Mouse (Mus musculus) stomach, embryonic 14.5 days (tissue): Measurements from ENCODE around the gene Rasgef1b. TPM values are rescaled to one million over a fixed set of nuclear protein-coding genes. Genes with fewer than 3 reads are reported as not detected.

Experiments used
- ATAC-seq: fragments of 200-750 bp; cut with Nextera tagmentation; 2 replicates; pipeline ENCODE4 v1.8.0; 2017; ENCODE audit warnings: low read depth, moderate TSS enrichment; ENCODE audit not compliant: insufficient number of reproducible peaks, insufficient read depth, low FRiP score
- H3K27ac ChIP-seq: fragments of 300-500 bp; sonication (generic); 2 replicates; pipeline ENCODE4 v1.5.1; 2014; ENCODE audit warnings: mild to moderate bottlenecking, low read length, moderate library complexity, mixed read lengths
- H3K27me3 ChIP-seq: fragments of 300-500 bp; sonication (generic); 2 replicates; pipeline ENCODE4 v1.6.1; 2014; ENCODE audit warnings: low read length, control low read depth, mixed read lengths; ENCODE audit not compliant: control insufficient read depth, insufficient read depth
- H3K36me3 ChIP-seq: fragments of 300-500 bp; sonication (generic); 2 replicates; pipeline ENCODE4 v1.6.1; 2014; ENCODE audit warnings: mild to moderate bottlenecking, control low read depth, low read length, moderate library complexity, mixed read lengths; ENCODE audit not compliant: control insufficient read depth, insufficient read depth
- H3K4me1 ChIP-seq: fragments of 300-500 bp; sonication (generic); 2 replicates; pipeline ENCODE4 v1.6.1; 2014; ENCODE audit warnings: low read length, control low read depth, mixed read lengths; ENCODE audit not compliant: control insufficient read depth, insufficient read depth
- H3K4me2 ChIP-seq: fragments of 300-500 bp; sonication (generic); replicated peaks from 2 replicates; pipeline ENCODE4 v1.6.1; 2014; ENCODE audit warnings: low read depth, low read length, control low read depth
- H3K4me3 ChIP-seq: fragments of 300-500 bp; sonication (generic); 2 replicates; pipeline ENCODE4 v1.5.1; 2014; ENCODE audit warnings: low read depth, low read length, control low read depth
- H3K9ac ChIP-seq: fragments of 300-500 bp; sonication (generic); replicated peaks from 2 replicates; pipeline ENCODE4 v1.6.1; 2014; ENCODE audit warnings: low read depth, mild to moderate bottlenecking, control low read depth, low read length, moderate library complexity, mixed read lengths
- H3K9me3 ChIP-seq: fragments of 300-500 bp; sonication (generic); 2 replicates; pipeline ENCODE4 v1.6.1; 2016; ENCODE audit warnings: low read depth, low read length, control low read depth; ENCODE audit not compliant: control insufficient read depth
- WGBS: fragments of 180-500 bp; shearing (Covaris S2); extraction: QIAGEN DNeasy Blood & Tissue Kit; methylation state at CpG from one replicate; pipeline ENCODE4 v1.1.7; 2014; 5-methylcytosine and 5-hydroxymethylcytosine counted together
- polyA plus RNA-seq: library from polyadenylated mRNA; unstranded; fragments of >200 nt; fragmentation: Nextera tagmentation; extraction: Ambion mirVana; gene quantifications from 2 replicates; pipeline ENCODE4 v1.2.1, GENCODE M21; 2014

Gene Rasgef1b
- polyA plus RNA-seq, 1 experiment from 2014 or later, result 13.9 TPM

DNA sequence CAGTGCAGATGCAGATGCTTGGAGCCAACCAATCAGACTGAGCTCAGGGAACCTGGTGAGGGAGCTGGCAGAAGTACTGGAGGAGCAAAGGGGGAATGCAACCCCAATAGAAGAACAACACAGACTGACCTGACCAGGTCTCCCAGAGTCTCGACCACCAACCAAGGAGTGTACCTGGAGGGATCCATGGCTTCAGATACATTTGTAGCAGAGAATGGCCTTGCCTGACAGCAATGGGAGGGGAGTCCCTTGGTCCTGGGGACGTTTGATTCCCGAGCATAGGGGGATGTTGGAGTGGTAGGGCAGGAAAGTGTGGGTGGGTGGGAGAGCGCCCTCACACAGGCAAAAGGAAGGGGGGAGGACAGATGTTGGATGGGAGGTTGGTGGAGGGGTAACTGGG is 141.3 kb downstream of the Rasgef1b start:
- Histone ChIP-seq H3K4me2 (no peak overlapping the region), H3K9ac (no peak overlapping the region), H3K27ac (no peak overlapping the region), H3K4me1 (no peaks in the 10 kb centered on the region), H3K9me3 (no peaks in the 10 kb centered on the region), H3K27me3 (no peaks in the 10 kb centered on the region), H3K4me3 (no peak overlapping the region), H3K36me3 (no peaks in the 10 kb centered on the region)
- 80% methylated on average over 4 of the region's 4 CpGs for WGBS
- ATAC-seq, result no peak

DNA sequence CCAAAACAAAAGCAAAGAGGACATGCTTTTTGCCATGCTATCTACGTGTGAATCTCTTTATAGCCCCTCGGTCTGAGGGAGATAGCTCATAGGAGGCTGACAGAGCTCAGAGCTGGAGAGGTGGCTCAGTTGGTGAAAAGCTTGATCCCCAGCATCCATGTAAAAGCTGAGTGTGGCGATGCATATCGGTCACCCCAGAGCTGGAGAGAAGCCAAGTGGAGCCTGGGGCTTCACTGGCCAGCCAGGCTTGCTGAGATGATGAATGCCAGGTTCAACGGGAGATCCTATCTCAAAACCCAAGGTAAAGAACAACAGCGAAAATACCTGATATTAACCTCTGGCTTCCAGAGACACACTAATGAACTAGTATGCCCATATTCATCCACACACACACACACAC is 142.6 kb downstream of the Rasgef1b start:
- no peak overlapping the region for H3K9ac ChIP-seq
- no peaks in the 10 kb centered on the region for H3K4me1 ChIP-seq
- H3K27ac ChIP-seq, result no peak overlapping the region
- no peaks in the 10 kb centered on the region for H3K27me3 ChIP-seq
- no peaks in the 10 kb centered on the region for H3K36me3 ChIP-seq
- WGBS, result 84% methylated on average over 6 of the region's 6 CpGs
- H3K4me3 ChIP-seq, result no peak overlapping the region
- H3K9me3 ChIP-seq, result no peaks in the 10 kb centered on the region
- no peak overlapping the region for H3K4me2 ChIP-seq
- ATAC-seq, result no peak

DNA sequence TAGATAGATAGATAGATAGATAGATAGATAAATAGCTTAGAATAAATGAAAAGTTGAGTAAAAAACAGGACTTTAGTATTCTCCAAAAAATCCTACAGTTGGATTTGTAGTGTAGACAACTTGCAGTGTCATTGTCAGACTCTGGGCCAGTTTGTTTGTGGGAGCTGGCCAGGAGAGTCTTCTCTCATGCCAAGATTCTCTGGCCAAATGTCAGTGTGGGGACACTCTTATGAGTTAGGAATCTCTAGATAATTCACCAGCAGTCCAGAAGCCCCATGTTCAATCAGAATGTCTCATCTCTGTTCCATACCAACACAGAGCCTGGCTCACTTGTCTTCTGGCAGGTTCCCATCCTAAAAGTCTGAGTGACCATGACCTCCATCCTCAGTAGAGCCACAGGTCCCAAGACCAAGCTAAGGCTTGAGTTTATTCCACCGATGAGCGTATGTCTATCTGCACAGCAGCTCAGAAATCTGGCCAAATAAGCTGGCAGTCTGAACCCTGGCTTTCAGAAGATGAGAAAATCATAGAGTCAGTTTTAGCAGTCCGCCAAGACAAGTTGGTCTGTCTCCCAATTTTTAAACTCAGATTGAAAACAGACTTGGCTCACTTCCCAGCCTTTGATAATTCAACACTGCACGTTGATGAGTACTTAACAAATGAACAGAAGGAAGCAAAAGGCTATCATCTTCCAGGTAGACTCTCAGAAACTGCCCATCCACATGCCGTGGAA is 143.5 kb downstream of the Rasgef1b start:
- WGBS, result 71% methylated on average over 5 of the region's 5 CpGs
- no peak for ATAC-seq
- no peak overlapping the region for H3K27ac ChIP-seq
- no peak overlapping the region for H3K4me3 ChIP-seq
- no peak overlapping the region for H3K4me2 ChIP-seq
- no peaks in the 10 kb centered on the region for H3K4me1 ChIP-seq
- H3K36me3 ChIP-seq, result no peaks in the 10 kb centered on the region
- no peaks in the 10 kb centered on the region for H3K27me3 ChIP-seq
- H3K9me3 ChIP-seq, result no peaks in the 10 kb centered on the region
- H3K9ac ChIP-seq, result no peak overlapping the region

DNA sequence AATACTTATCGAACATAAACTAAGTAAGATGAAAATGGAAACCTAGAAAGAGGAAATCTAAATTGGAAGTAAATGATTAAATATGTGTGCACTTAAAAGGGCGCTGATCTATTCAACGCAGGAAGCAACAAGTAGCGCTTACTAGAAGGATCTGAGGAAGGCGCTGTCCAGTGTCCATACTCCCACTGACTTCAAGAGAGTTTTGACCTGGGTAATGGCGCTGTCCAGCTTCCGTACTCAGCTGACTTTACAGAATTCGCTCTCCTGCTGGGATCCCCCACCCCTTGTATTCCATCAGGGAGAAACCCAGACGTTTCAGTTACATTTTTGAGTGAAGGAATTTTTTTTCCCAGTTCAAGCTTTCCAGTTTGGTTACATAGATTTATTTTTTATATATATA is 144.6 kb downstream of the Rasgef1b start:
- Histone ChIP-seq H3K27ac (no peak overlapping the region), H3K9ac (no peak overlapping the region), H3K27me3 (no peaks in the 10 kb centered on the region), H3K4me3 (no peak overlapping the region), H3K4me2 (no peak overlapping the region), H3K4me1 (no peaks in the 10 kb centered on the region), H3K9me3 (no peaks in the 10 kb centered on the region), H3K36me3 (no peaks in the 10 kb centered on the region)
- 77% methylated on average over 9 of the region's 9 CpGs for WGBS
- ATAC-seq, result no peak

DNA sequence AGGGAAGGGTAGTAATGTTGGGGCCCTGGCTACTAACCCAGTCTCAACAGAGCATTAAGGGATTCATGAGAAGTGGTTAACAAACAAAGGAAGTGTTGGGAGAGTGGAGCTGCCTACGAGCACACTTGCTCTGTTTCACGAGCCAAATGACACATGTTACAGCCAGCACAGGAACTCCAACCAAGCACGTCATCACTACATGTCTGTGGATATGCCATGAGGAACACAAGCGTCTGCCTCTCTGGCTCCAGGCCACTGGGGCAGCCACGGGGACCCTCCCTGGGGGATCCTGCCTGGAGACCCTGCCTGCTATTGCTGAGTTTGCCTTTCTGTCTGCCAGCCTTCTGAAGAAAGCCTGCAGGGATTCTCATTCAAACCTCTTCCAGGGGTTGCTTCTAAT is 146.8 kb downstream of the Rasgef1b start:
- H3K4me3 ChIP-seq, result no peak overlapping the region
- no peaks in the 10 kb centered on the region for H3K4me1 ChIP-seq
- no peaks in the 10 kb centered on the region for H3K9me3 ChIP-seq
- no peaks in the 10 kb centered on the region for H3K36me3 ChIP-seq
- H3K9ac ChIP-seq, result no peak overlapping the region
- WGBS, result 51% methylated on average over 5 of the region's 5 CpGs
- H3K27ac ChIP-seq, result no peak overlapping the region
- H3K27me3 ChIP-seq, result no peaks in the 10 kb centered on the region
- no peak for ATAC-seq
- no peak overlapping the region for H3K4me2 ChIP-seq

DNA sequence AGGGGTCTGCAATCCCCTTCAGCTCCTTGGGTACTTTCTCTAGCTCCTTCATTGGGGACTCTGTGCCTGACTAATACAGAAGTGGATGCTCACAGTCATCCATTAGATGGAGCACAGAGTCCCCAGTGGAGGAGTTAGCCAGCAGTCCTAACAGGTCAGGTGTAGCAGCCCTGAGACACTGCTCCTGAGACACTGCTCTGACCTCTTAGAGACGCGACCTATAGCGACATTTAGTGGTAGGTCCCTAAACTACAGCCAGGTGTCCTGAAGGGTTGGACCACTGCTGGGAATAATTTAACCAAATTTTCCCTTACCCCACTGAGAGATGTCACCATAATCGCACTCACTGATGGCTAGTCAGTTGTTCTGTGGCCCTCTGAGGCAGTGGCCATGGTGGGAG is 150.2 kb downstream of the Rasgef1b start:
- peak; percentile 42; the same call in 1 of the 2 replicates for ATAC-seq
- Histone ChIP-seq H3K27ac (no peak overlapping the region), H3K27me3 (no peaks in the 10 kb centered on the region), H3K4me3 (no peak overlapping the region), H3K4me1 (no peaks in the 10 kb centered on the region), H3K4me2 (no peak overlapping the region), H3K9me3 (no peaks in the 10 kb centered on the region), H3K36me3 (no peaks in the 10 kb centered on the region), H3K9ac (no peak overlapping the region)
- 11% methylated on average over 4 of the region's 4 CpGs for WGBS

DNA sequence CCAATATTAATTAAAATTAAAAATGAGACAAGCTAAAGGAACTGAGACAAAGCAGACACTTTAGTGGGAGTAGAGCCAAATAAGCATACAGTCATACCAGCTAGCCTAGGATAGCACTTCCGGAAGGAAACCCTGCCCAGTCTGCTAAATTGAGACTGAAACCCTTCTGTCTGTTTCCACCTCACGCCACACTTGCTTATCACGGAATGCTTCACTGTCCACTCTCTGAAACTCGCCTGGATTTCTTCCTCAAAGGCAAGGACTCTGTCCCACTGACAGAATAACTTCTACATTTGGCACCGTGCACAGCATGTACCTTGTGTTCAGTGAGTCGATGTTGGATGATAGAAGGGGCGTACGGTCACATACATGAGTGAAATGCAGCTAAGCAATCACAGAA is 153.0 kb downstream of the Rasgef1b start:
- no peaks in the 10 kb centered on the region for H3K4me1 ChIP-seq
- H3K27me3 ChIP-seq, result no peaks in the 10 kb centered on the region
- no peak overlapping the region for H3K4me3 ChIP-seq
- no peak overlapping the region for H3K27ac ChIP-seq
- no peak overlapping the region for H3K9ac ChIP-seq
- H3K9me3 ChIP-seq, result no peaks in the 10 kb centered on the region
- H3K36me3 ChIP-seq, result no peaks in the 10 kb centered on the region
- WGBS, result 77% methylated on average over 8 of the region's 8 CpGs
- no peak overlapping the region for H3K4me2 ChIP-seq
- no peak for ATAC-seq

DNA sequence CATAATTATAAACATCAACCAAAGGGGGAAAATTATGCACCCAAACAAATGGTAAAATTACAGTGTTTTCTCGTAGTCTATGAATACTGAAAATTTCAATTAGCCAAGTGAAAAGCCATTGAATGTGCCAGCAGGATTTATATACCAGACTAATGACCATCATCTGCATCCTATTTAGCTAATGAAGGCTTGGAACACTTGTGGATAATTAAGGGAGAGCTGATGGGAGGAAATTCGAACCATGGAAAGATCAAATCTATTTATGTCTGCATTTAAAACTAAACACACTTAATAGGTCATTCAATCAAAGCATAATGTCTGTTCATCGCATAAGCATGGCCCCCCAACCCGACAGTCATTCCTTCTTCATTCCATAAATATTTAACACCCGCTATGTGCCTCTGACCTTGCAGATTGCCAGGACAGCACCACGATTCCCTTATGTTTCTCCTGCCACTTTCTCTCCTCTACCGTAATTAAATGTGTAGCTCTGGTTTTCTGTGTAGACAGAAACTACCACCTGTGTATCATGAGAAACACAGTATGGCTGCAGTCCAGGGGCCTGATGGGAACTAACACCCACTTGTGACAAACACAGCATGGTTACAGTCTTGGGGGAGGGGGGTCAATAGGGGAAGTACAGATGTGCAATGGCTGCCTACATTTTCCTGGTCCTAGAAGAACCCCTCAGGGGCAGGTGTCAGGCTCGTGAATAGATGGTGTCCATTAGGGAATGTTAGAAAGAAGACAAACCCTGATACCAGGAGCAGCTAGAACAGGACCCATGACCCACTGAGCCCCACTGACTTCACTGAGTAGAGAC is 164.2 kb downstream of the Rasgef1b start:
- H3K27ac ChIP-seq, result no peak overlapping the region
- no peak overlapping the region for H3K4me3 ChIP-seq
- ATAC-seq, result no peak
- H3K9ac ChIP-seq, result no peak overlapping the region
- H3K4me2 ChIP-seq, result no peak overlapping the region
- no peaks in the 10 kb centered on the region for H3K27me3 ChIP-seq
- no peaks in the 10 kb centered on the region for H3K4me1 ChIP-seq
- no peaks in the 10 kb centered on the region for H3K36me3 ChIP-seq
- H3K9me3 ChIP-seq, result no peaks in the 10 kb centered on the region
- WGBS, result 45% methylated on average over 8 of the region's 8 CpGs
